Mouse (Mus musculus) midbrain, postnatal 0 days (tissue): Measurements from ENCODE around the gene Sdsl. TPM values are rescaled to one million over a fixed set of nuclear protein-coding genes. Genes with fewer than 3 reads are reported as not detected.
A peak's percentile ranks its signal among the peaks of the same experiment; 100 is the strongest.

ENCODE experiments used
- ATAC-seq: fragments of 200-750 bp; cut with Nextera tagmentation; 2 replicates; pipeline ENCODE4 v1.8.0; 2017; ENCODE audit warnings: moderate number of reproducible peaks, mild to moderate bottlenecking, moderate TSS enrichment, moderate library complexity; ENCODE audit not compliant: low FRiP score
- DNase-seq: peaks from one replicate; pipeline ENCODE4 v3.0.0-alpha.2; 2015; ENCODE audit warnings: low spot score
- H3K27ac ChIP-seq: fragments of 300-500 bp; sonication (generic); 2 replicates; pipeline ENCODE4 v1.5.1; 2014; ENCODE audit warnings: low read depth, mild to moderate bottlenecking, low read length, mixed read lengths
- H3K27me3 ChIP-seq: fragments of 300-500 bp; sonication (generic); 2 replicates; pipeline ENCODE4 v1.6.1; 2014; ENCODE audit warnings: low read length, control low read depth, mixed read lengths; ENCODE audit not compliant: insufficient read depth
- H3K36me3 ChIP-seq: fragments of 300-500 bp; sonication (generic); 2 replicates; pipeline ENCODE4 v1.6.1; 2014; ENCODE audit warnings: low read length, control low read depth, mixed read lengths; ENCODE audit not compliant: insufficient read depth
- H3K4me1 ChIP-seq: fragments of 300-500 bp; sonication (generic); 2 replicates; pipeline ENCODE4 v1.6.1; 2014; ENCODE audit warnings: mild to moderate bottlenecking, control low read depth, antibody characterized with exemption, low read length, mixed read lengths; ENCODE audit not compliant: insufficient read depth
- H3K4me2 ChIP-seq: fragments of 300-500 bp; sonication (generic); 2 replicates; pipeline ENCODE4 v1.6.1; 2014; ENCODE audit warnings: low read depth, mild to moderate bottlenecking, low read length, mixed read lengths; ENCODE audit not compliant: poor library complexity, severe bottlenecking
- H3K4me3 ChIP-seq: fragments of 300-500 bp; sonication (generic); 2 replicates; pipeline ENCODE4 v1.5.1; 2014; ENCODE audit warnings: low read depth, mild to moderate bottlenecking, low read length, moderate library complexity
- H3K9ac ChIP-seq: fragments of 300-500 bp; sonication (generic); replicated peaks from 2 replicates; pipeline ENCODE4 v1.6.1; 2014; ENCODE audit warnings: mild to moderate bottlenecking, low read length, moderate library complexity, mixed read lengths; ENCODE audit not compliant: poor library complexity, severe bottlenecking
- H3K9me3 ChIP-seq: fragments of 300-500 bp; sonication (generic); 2 replicates; pipeline ENCODE4 v1.6.1; 2016; ENCODE audit warnings: low read length, control low read depth
- CTCF ChIP-seq: IDR thresholded peaks from 2 replicates; pipeline ENCODE4 v1.5.1; 2016; ENCODE audit warnings: antibody characterized with exemption, mild to moderate bottlenecking
- WGBS: fragments of 180-500 bp; shearing (Covaris S2); extraction: QIAGEN DNeasy Blood & Tissue Kit; methylation state at CpG from one replicate; pipeline ENCODE4 v1.1.7; 2014; 5-methylcytosine and 5-hydroxymethylcytosine counted together
- polyA plus RNA-seq: library from polyadenylated mRNA; unstranded; fragments of >200 nt; fragmentation: Nextera tagmentation; extraction: Ambion mirVana; gene quantifications from 2 replicates; pipeline ENCODE4 v1.2.1, GENCODE M21; 2015
- total RNA-seq: library from RNA; depleted of rRNA; stranded (reverse); fragments of >200 nt; gene quantifications from 2 replicates; pipeline ENCODE4 v1.2.3, GENCODE M21; 2014; rRNA removed

Gene Sdsl
- total and polyA plus RNA-seq, 2 experiments from 2014 or later: 4.4 to 6.0 TPM

DNA sequence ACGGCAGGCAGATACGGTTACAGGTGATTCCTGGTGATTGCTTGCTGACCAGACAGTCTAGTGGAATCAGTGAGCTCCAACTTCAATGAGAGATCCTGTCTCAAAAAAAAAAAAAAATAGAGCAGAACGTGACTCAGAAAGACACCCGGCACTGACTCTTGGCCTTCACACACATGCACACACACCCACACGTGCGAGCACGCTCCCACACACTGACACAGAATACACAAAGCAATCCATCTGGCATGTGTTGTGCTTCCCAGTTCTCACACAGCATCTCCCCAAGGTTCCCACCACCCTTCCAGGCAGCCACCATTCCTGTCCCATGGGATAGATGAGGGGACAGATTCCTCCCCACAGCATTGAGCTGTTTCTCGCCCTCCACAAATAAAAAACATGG, 52.5 kb downstream of the Sdsl start:
- DNase-seq (no peak), ATAC-seq (no peak)
- Histone ChIP-seq H3K36me3 (no peaks in the 10 kb centered on the region), H3K4me2 (no peak overlapping the region), H3K4me1 (no peaks in the 10 kb centered on the region), H3K9ac (no peak overlapping the region), H3K9me3 (no peaks in the 10 kb centered on the region), H3K27ac (no peak overlapping the region), H3K4me3 (no peak overlapping the region), H3K27me3 (peaks cover 34% of the 10 kb centered on the region)
- 84% methylated on average over 8 of the region's 8 CpGs for WGBS
- no peak for TF ChIP-seq CTCF

DNA sequence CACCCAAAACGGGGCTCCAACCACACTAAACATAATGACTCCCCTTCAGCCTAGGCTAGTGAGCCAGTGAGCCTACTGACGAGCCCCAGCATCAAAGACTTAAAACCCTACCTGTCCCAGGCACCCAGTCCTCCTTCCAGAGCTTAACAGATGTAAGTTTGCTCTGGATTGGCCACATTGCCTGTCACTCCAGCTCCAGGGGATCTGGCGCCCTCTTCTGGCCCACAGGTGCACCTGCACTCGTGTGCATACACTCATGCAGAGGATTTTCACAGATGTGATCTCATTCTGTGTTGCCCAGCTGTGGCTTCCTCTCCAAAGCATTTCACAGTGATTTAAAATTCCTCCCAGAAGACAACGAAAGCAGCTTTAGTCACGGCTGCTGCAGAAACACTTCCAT, 59.2 kb downstream of the Sdsl start:
- peak; percentile 65 for TF ChIP-seq CTCF
- Histone ChIP-seq H3K36me3 (no peaks in the 10 kb centered on the region), H3K4me3 (no peak overlapping the region), H3K9me3 (peaks cover 4% of the 10 kb centered on the region; the same call in 1 of the 2 replicates), H3K27me3 (peaks cover 10% of the 10 kb centered on the region; the same call in 1 of the 2 replicates), H3K4me2 (no peak overlapping the region), H3K27ac (no peak overlapping the region), H3K9ac (no peak overlapping the region), H3K4me1 (0 out of 2 replicates have a peak, but pooled peaks cover 4% of the 10 kb centered on the region)
- WGBS: 85% methylated on average over 6 of the region's 6 CpGs
- ATAC-seq (no peak), DNase-seq (no peak)

DNA sequence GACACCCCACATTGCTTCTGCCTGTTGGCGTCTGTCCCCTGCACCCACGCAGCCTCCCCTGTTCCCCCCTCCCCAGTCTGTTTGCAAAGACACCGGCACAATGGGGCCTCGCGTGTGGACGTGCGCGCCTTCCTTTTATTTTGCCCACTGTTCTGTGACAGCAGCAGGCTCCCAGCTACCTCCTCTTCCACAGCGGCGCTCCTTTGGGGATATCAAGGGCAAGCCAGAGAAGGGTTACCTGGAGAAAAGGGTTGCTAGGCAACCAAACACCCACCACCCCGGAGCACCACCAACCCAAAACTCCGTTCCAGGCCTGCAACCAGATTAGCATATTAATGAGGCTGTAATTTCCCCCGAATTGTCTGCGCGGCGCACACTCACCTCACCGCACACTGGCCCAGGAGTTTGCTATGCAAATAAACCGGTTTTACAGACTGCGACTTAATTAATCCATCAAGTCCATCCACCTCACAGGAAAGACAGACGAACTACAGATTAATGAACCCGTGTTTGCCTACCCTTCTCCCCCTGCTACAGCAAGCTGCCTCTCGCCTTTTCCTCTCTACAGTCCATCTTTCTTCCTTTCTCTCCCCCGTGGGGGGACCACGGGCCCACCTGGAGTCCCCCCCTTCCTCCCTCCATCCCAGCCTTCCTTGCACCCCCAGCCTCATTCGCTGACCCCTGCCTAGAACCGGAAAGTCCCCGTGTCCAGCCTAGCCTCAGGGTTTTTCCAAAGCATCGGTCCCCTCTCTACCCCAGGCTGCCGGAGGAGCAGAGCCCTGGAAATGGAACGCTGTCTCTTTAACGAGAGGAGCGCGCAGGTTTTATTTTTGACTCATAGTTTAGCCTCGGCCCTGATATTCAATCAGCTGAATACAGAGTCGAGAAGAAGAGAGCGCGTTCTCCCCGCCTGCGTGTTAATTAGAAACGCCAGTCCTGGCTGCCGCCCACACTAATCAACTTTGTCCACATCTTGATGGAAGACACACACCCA, 62.9 kb downstream of the Sdsl start:
- WGBS: 1% methylated on average over 41 of the region's 41 CpGs
- peak; percentile 85 for DNase-seq
- H3K4me1 ChIP-seq: 0 out of 2 replicates have a peak, but pooled peaks cover 4% of the 10 kb centered on the region

DNA sequence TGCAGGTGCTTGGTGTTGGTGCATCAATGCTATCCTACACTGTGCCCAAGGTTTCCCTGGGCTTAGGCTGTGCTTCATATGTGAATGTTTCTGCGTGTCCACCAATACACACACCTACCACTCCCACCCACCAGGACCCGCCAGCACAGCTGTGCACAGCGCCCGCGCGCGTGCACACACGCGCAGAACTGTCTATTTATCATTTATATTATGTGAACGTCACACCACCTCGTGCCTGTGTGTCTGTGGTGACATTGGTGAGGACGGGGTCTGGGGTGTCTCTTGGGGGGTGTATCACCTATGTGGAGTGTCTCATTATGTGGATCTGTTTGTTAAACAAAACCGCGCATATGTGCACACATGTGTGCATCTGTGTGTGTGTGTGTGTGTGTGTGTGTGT, 63.7 kb downstream of the Sdsl start:
- ATAC-seq: peak; percentile 55
- Histone ChIP-seq H3K4me1 (0 out of 2 replicates have a peak, but pooled peaks cover 4% of the 10 kb centered on the region), H3K4me3 (peak overlapping the region; percentile 28), H3K9me3 (peaks cover 4% of the 10 kb centered on the region; the same call in 1 of the 2 replicates), H3K27ac (peak overlapping the region; percentile 88), H3K36me3 (no peaks in the 10 kb centered on the region), H3K27me3 (no peaks in the 10 kb centered on the region), H3K4me2 (peak overlapping the region; percentile 55), H3K9ac (peak overlapping the region; percentile 50; the same call in 1 of the 2 replicates)
- 51% methylated on average over 14 of the region's 14 CpGs for WGBS
- no peak for TF ChIP-seq CTCF
- no peak for DNase-seq

More for the DNA sequence above, 62.9 kb downstream of the Sdsl start:
- ATAC-seq: peak; percentile 82
- Histone ChIP-seq H3K36me3 (no peaks in the 10 kb centered on the region), H3K4me2 (peak overlapping the region; percentile 55), H3K9ac (peak overlapping the region; percentile 53; the same call in 1 of the 2 replicates), H3K4me3 (peak overlapping the region; percentile 28), H3K9me3 (peaks cover 4% of the 10 kb centered on the region; the same call in 1 of the 2 replicates), H3K27ac (peak overlapping the region; percentile 88), H3K27me3 (no peaks in the 10 kb centered on the region)
- TF ChIP-seq CTCF: no peak

Other genes with a start within 250 kb of the Sdsl start
- 27.0 and 30.3 TPM in 2 replicates for gene Lhx5, start 41.1 kb downstream of the Sdsl start, total RNA-seq
- 13.9 and 14.7 TPM in 2 replicates for gene Lhx5, start 41.1 kb downstream of the Sdsl start, polyA plus RNA-seq
- gene Sds, start 3.7 kb upstream of the Sdsl start, total RNA-seq: not detected in 2 replicates
- 0.17 and 0.23 TPM in 2 replicates for gene Sds, start 3.7 kb upstream of the Sdsl start, polyA plus RNA-seq
- gene Plbd2, start 30.8 kb upstream of the Sdsl start, total RNA-seq: 26.7 and 27.9 TPM in 2 replicates
- gene Plbd2, start 30.8 kb upstream of the Sdsl start, polyA plus RNA-seq: 49.9 and 52.9 TPM in 2 replicates
- 1.9 and 2.1 TPM in 2 replicates for gene Slc8b1, start 38.4 kb upstream of the Sdsl start, total RNA-seq
- 2.5 and 2.7 TPM in 2 replicates for gene Slc8b1, start 38.4 kb upstream of the Sdsl start, polyA plus RNA-seq
- gene Tpcn1, start 115.9 kb upstream of the Sdsl start, total RNA-seq: 11.6 and 25.3 TPM in 2 replicates
- 9.3 and 9.4 TPM in 2 replicates for gene Tpcn1, start 115.9 kb upstream of the Sdsl start, polyA plus RNA-seq
- 0.94 and 1.3 TPM in 2 replicates for gene Iqcd, start 116.2 kb upstream of the Sdsl start, total RNA-seq
- gene Iqcd, start 116.2 kb upstream of the Sdsl start, polyA plus RNA-seq: 0.86 and 1.5 TPM in 2 replicates
- 32.3 and 43.6 TPM in 2 replicates for gene Rita1, start 139.8 kb upstream of the Sdsl start, total RNA-seq
- gene Rita1, start 139.8 kb upstream of the Sdsl start, polyA plus RNA-seq: 31.4 and 33.9 TPM in 2 replicates
- 36.2 and 37.8 TPM in 2 replicates for gene Ddx54, start 139.9 kb upstream of the Sdsl start, total RNA-seq
- gene Ddx54, start 139.9 kb upstream of the Sdsl start, polyA plus RNA-seq: 31.7 and 32.6 TPM in 2 replicates
- 0.38 and 0.60 TPM in 2 replicates for gene Cfap73, start 161.4 kb upstream of the Sdsl start, total RNA-seq
- 0.62 and 0.74 TPM in 2 replicates for gene Cfap73, start 161.4 kb upstream of the Sdsl start, polyA plus RNA-seq
- gene Rasal1, start 176.0 kb upstream of the Sdsl start, total RNA-seq: 18.1 and 24.7 TPM in 2 replicates
- gene Rasal1, start 176.0 kb upstream of the Sdsl start, polyA plus RNA-seq: 8.2 and 9.9 TPM in 2 replicates
- gene Dtx1, start 239.1 kb upstream of the Sdsl start, total RNA-seq: 240 and 242 TPM in 2 replicates
- gene Dtx1, start 239.1 kb upstream of the Sdsl start, polyA plus RNA-seq: 63.0 and 67.9 TPM in 2 replicates